Mouse (Mus musculus): ENCODE data around the gene Adam11. TPM values are rescaled to one million over a fixed set of nuclear protein-coding genes. Genes with fewer than 3 reads are reported as not detected.

The Adam11 gene
- total RNA-seq, 2 experiments from 2014 or later = 166 to 185 TPM

- DNase-seq (ENCODE audit: low spot score in 2 of 2) = peak in 1 of 2 experiments; percentile 65
Observed at GRCm38 (mm10) chr11:102777598-102777997, 16.4 kb downstream of the Adam11 start.

GRCm38 (mm10) chr11:102778165-102778564 lies 16.9 kb downstream of the Adam11 start:
- no peak for DNase-seq (ENCODE audit: low spot score in 2 of 2)

GRCm38 (mm10) chr11:102778597-102778996 lies 17.4 kb downstream of the Adam11 start:
- no peak for DNase-seq (ENCODE audit: low spot score in 2 of 2)

- no peak for DNase-seq (ENCODE audit: low spot score in 2 of 2)
Observed at GRCm38 (mm10) chr11:102779081-102779638, 17.9 kb downstream of the Adam11 start.

GRCm38 (mm10) chr11:102779824-102780223 lies 18.6 kb downstream of the Adam11 start:
- no peak for DNase-seq (ENCODE audit: low spot score in 2 of 2)

GRCm38 (mm10) chr11:102780271-102780985 lies 19.2 kb downstream of the Adam11 start:
- no peak for DNase-seq (ENCODE audit: low spot score in 2 of 2)

- no peak for DNase-seq (ENCODE audit: low spot score in 2 of 2)
Observed at GRCm38 (mm10) chr11:102780986-102781351, 19.7 kb downstream of the Adam11 start.

GRCm38 (mm10) chr11:102781523-102781922 lies 20.3 kb downstream of the Adam11 start:
- DNase-seq (ENCODE audit: low spot score in 2 of 2) = no peak

GRCm38 (mm10) chr11:102783443-102783842 lies 22.2 kb downstream of the Adam11 start:
- no peak for DNase-seq (ENCODE audit: low spot score in 2 of 2)

GRCm38 (mm10) chr11:102787688-102788177 lies 26.5 kb downstream of the Adam11 start:
- DNase-seq (ENCODE audit: low spot score in 2 of 2) = peak in 1 of 2 experiments; percentile 10

- no peak for DNase-seq (ENCODE audit: low spot score in 2 of 2)
Observed at GRCm38 (mm10) chr11:102791682-102792445, 30.6 kb downstream of the Adam11 start.

- no peak for DNase-seq (ENCODE audit: low spot score in 2 of 2)
Observed at GRCm38 (mm10) chr11:102794157-102794556, 32.9 kb downstream of the Adam11 start.

- no peak for DNase-seq (ENCODE audit: low spot score in 2 of 2)
Observed at GRCm38 (mm10) chr11:102803453-102803852, 42.2 kb downstream of the Adam11 start.

- no peak for DNase-seq (ENCODE audit: low spot score in 2 of 2)
Observed at GRCm38 (mm10) chr11:102808246-102808645, 47.0 kb downstream of the Adam11 start.

- DNase-seq (ENCODE audit: low spot score in 2 of 2) = no peak
Observed at GRCm38 (mm10) chr11:102810721-102811485, 49.7 kb downstream of the Adam11 start.

- DNase-seq (ENCODE audit: low spot score in 2 of 2) = no peak
Observed at GRCm38 (mm10) chr11:102814881-102815280, 53.6 kb downstream of the Adam11 start.

GRCm38 (mm10) chr11:102818121-102819020 lies 57.1 kb downstream of the Adam11 start:
- DNase-seq (ENCODE audit: low spot score in 2 of 2) = no peak

- peak in 1 of 2 experiments; percentile 14 for DNase-seq (ENCODE audit: low spot score in 2 of 2)
Observed at GRCm38 (mm10) chr11:102819021-102819782, 58.0 kb downstream of the Adam11 start, which contains the start of gene Gjc1. TSS of gene Gjc1 (minus strand) at chr11:102819700.

- DNase-seq (ENCODE audit: low spot score in 2 of 2) = no peak
Observed at GRCm38 (mm10) chr11:102819783-102820385, 58.6 kb downstream of the Adam11 start.

All from layer of hippocampus, adult 18-20 months (tissue).